ENCODE assay signal across 14 mouse cellular contexts in the genomic region with DNA sequence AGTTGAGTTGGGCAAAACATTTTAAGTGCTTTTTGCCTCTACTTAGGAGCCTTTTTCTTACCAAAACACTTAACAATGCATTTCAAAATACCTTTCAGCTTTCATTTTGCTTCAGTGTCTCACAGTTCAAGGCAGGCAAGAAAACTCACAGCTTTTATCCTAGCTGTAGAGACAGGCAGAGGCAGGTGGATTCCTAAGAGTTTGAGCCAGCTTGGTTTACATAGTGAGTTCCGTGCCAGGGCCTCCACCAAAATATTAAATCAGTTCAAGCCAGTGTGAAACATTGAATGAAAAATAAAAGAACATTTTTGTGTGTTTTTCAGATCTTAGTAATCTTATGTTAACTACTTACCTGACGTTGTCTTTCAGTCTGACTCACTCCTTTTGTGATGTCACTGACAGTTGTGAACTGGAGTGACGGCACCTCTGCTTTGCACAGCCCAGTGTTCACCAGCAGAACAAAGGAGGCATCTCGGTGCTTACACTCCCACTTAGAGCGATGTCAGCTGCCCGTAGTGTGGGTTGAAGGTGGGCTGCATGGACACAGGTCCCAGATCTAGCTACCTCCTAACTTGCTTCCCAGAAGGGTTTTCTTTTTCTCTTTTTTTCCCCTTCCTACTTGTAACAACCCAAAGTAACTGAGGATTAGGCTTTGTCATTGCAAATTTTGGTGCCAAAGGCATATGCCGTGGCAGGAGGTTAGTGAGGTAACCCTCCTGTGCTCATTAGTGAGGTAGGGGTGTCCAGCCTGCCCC.
"Had no signal": no experiment of that assay in that cellular context is flagged by ENCODE, and none has a peak within 500 bp of the region (broad histone marks: within the 10 kb centered on the region; RNA-seq: fewer than 3 reads in every experiment).

No protein-coding gene starts in this region.

- H3K9me3 ChIP-seq: limb, embryonic 15.5 days; megakaryocyte, embryonic 14.5 days; neural tube, embryonic 15.5 days had no signal

- DNase-seq: kidney, adult 18-20 months; kidney, postnatal 10 days; lung, adult 2 months; lung, postnatal 10 days; midbrain, embryonic 14.5 days; right cerebral cortex, adult 18-20 months; right cerebral cortex, postnatal 25 days; thymus, postnatal 25 days had no signal

- ATAC-seq: inflammation-experienced regulatory T-cells, adult 6 months had no signal

- H3K4me3 ChIP-seq: limb, embryonic 15.5 days; megakaryocyte, embryonic 14.5 days; myocyte; neural tube, embryonic 15.5 days had no signal

- H3K4me2 ChIP-seq: limb, embryonic 15.5 days; neural tube, embryonic 15.5 days had no signal

- H3K9ac ChIP-seq: limb, embryonic 15.5 days; neural tube, embryonic 15.5 days had no signal

- H3K27me3 ChIP-seq: limb, embryonic 15.5 days; megakaryocyte, embryonic 14.5 days; neural tube, embryonic 15.5 days had no signal

- H3K4me1 ChIP-seq: limb, embryonic 15.5 days; neural tube, embryonic 15.5 days had no signal

- H3K27ac ChIP-seq: limb, embryonic 15.5 days; macrophage; neural tube, embryonic 15.5 days had no signal
